ENCODE assay signal across 14 mouse cellular contexts in genomic region chr11:12559663-12560062, GRCm38 (mm10).
DNase-seq lines count a peak whose midpoint lies in the region; ATAC-seq lines count a peak whose summit lies in the region.
"Had no signal": no experiment of that assay in that cellular context is flagged by ENCODE, and none has a peak within 500 bp of the region (broad histone marks: within the 10 kb centered on the region; RNA-seq: fewer than 3 reads in every experiment).

No protein-coding gene starts in this region.

- H3K9me3 ChIP-seq in forebrain, embryonic 14.5 days (replicated peaks; ENCODE audit: control insufficient read depth, low read length), result no peaks in the 10 kb centered on the region
- H3K9me3 ChIP-seq in hindbrain, embryonic 15.5 days, result no peaks in the 10 kb centered on the region
- H3K9me3 ChIP-seq in neural tube, embryonic 12.5 days, result no peaks in the 10 kb centered on the region
- H3K9me3 ChIP-seq in embryonic facial prominence, embryonic 10.5 days, result no peaks in the 10 kb centered on the region
- H3K9me3 ChIP-seq: heart, embryonic 13.5 days; lung, embryonic 15.5 days; neural tube, embryonic 13.5 days had no signal

- H3K27me3 ChIP-seq in forebrain, embryonic 14.5 days (replicated peaks; ENCODE audit: control insufficient read depth, insufficient read depth, low read length), result no peaks in the 10 kb centered on the region
- no peaks in the 10 kb centered on the region for H3K27me3 ChIP-seq in hindbrain, embryonic 15.5 days
- H3K27me3 ChIP-seq in neural tube, embryonic 12.5 days (replicated peaks), result no peaks in the 10 kb centered on the region
- H3K27me3 ChIP-seq in embryonic facial prominence, embryonic 10.5 days (replicated peaks; ENCODE audit: low read depth, poor library complexity, severe bottlenecking), result no peaks in the 10 kb centered on the region
- H3K27me3 ChIP-seq: heart, embryonic 13.5 days; lung, embryonic 15.5 days had no signal

- H3K4me2 ChIP-seq in forebrain, embryonic 14.5 days (ENCODE audit: low read length), result no peak overlapping the region
- no peak overlapping the region for H3K4me2 ChIP-seq in hindbrain, embryonic 15.5 days
- no peak overlapping the region for H3K4me2 ChIP-seq in neural tube, embryonic 12.5 days (replicated peaks)
- H3K4me2 ChIP-seq: heart, embryonic 13.5 days; lung, embryonic 15.5 days; neural tube, embryonic 13.5 days had no signal

- intact Hi-C loops in left cerebral cortex, postnatal 36 days (cut with DNase I), result loop anchor here (5.0 kb wide), 1 partner anchor 747 kb away; no protein-coding TSS in a partner anchor

- no peak overlapping the region for H3K4me3 ChIP-seq in forebrain, embryonic 14.5 days (ENCODE audit: low read depth, low read length)
- H3K4me3 ChIP-seq in hindbrain, embryonic 15.5 days, result no peak overlapping the region
- no peak overlapping the region for H3K4me3 ChIP-seq in neural tube, embryonic 12.5 days
- H3K4me3 ChIP-seq in embryonic facial prominence, embryonic 10.5 days, result no peak overlapping the region
- H3K4me3 ChIP-seq: heart, embryonic 13.5 days; lung, embryonic 15.5 days; neural tube, embryonic 13.5 days had no signal

- DNase-seq in kidney, adult 9 months, result peak; percentile 32
- DNase-seq in kidney, postnatal 14 days, result no peak
- DNase-seq in forebrain, embryonic 14.5 days (ENCODE audit: low spot score), result no peak
- no peak for DNase-seq in right cerebral cortex, adult 2 months (ENCODE audit: low spot score in 2 of 2)
- no peak for DNase-seq in left cerebral cortex, postnatal 36 days (ENCODE audit: low spot score in 2 of 2)
- DNase-seq in embryonic facial prominence, embryonic 10.5 days (ENCODE audit: low spot score), result no peak
- DNase-seq: gastrocnemius, postnatal 14 days had no signal

- peak; percentile 42 for ATAC-seq in forebrain, embryonic 14.5 days
- ATAC-seq in hindbrain, embryonic 15.5 days (ENCODE audit: low FRiP score, low read depth), result peak; percentile 56; the same call in 1 of the 2 replicates
- ATAC-seq in neural tube, embryonic 12.5 days (ENCODE audit: low FRiP score, low read depth), result peak; percentile 65

- WGBS in forebrain, embryonic 14.5 days, result 75% methylated on average over 5 of the region's 5 CpGs
- 70% methylated on average over 5 of the region's 5 CpGs for WGBS in hindbrain, embryonic 15.5 days
- 84% methylated on average over 5 of the region's 5 CpGs for WGBS in neural tube, embryonic 12.5 days
- WGBS in embryonic facial prominence, embryonic 10.5 days, result 85% methylated on average over 5 of the region's 5 CpGs

- no peak overlapping the region for H3K9ac ChIP-seq in forebrain, embryonic 14.5 days (ENCODE audit: low read length)
- no peak overlapping the region for H3K9ac ChIP-seq in hindbrain, embryonic 15.5 days
- no peak overlapping the region for H3K9ac ChIP-seq in neural tube, embryonic 12.5 days
- H3K9ac ChIP-seq: heart, embryonic 13.5 days; liver, embryonic 14.5 days; lung, embryonic 15.5 days; neural tube, embryonic 13.5 days had no signal

- no peaks in the 10 kb centered on the region for H3K4me1 ChIP-seq in forebrain, embryonic 14.5 days (ENCODE audit: control insufficient read depth, insufficient read depth, low read length)
- no peaks in the 10 kb centered on the region for H3K4me1 ChIP-seq in hindbrain, embryonic 15.5 days (replicated peaks)
- H3K4me1 ChIP-seq in neural tube, embryonic 12.5 days, result no peaks in the 10 kb centered on the region
- no peaks in the 10 kb centered on the region for H3K4me1 ChIP-seq in embryonic facial prominence, embryonic 10.5 days
- H3K4me1 ChIP-seq: heart, embryonic 13.5 days; lung, embryonic 15.5 days; neural tube, embryonic 13.5 days had no signal

- H3K36me3 ChIP-seq in forebrain, embryonic 14.5 days (ENCODE audit: control insufficient read depth, insufficient read depth, low read length), result no peaks in the 10 kb centered on the region
- H3K36me3 ChIP-seq in hindbrain, embryonic 15.5 days, result no peaks in the 10 kb centered on the region
- no peaks in the 10 kb centered on the region for H3K36me3 ChIP-seq in neural tube, embryonic 12.5 days
- H3K36me3 ChIP-seq in embryonic facial prominence, embryonic 10.5 days (replicated peaks), result no peaks in the 10 kb centered on the region
- H3K36me3 ChIP-seq: heart, embryonic 13.5 days; lung, embryonic 15.5 days; neural tube, embryonic 13.5 days had no signal

- no peak overlapping the region for H3K27ac ChIP-seq in forebrain, embryonic 14.5 days (ENCODE audit: low read depth, low read length)
- no peak overlapping the region for H3K27ac ChIP-seq in hindbrain, embryonic 15.5 days (replicated peaks)
- no peak overlapping the region for H3K27ac ChIP-seq in neural tube, embryonic 12.5 days
- no peak overlapping the region for H3K27ac ChIP-seq in embryonic facial prominence, embryonic 10.5 days (replicated peaks)
- H3K27ac ChIP-seq: heart, embryonic 13.5 days; liver, embryonic 14.5 days; lung, embryonic 15.5 days; macrophage; neural tube, embryonic 13.5 days had no signal
